Mouse (Mus musculus) embryonic stem cell, embryonic (primary cell): ENCODE results near the gene Prrx2.

ENCODE experiments used
- CTCF ChIA-PET, 4 experiments: fragments of 300-600 bp in 2 of 4; fragments of 350-600 bp in 2 of 4; sonication (Branson Sonifier 250); formaldehyde crosslinking; loops; one replicate each; lab custom pipeline; 2022; ENCODE audit warnings: inconsistent platforms in 2 of 4; lab: Charles Lee
- POLR2A ChIA-PET, 4 experiments: fragments of 300-600 bp in 2 of 4; fragments of 350-600 bp in 2 of 4; sonication (Branson Sonifier 250); formaldehyde crosslinking; loops; one replicate each; lab custom pipeline; 2022; ENCODE audit warnings: antibody characterized with exemption in 4 of 4, inconsistent platforms in 1 of 4; lab: Charles Lee

The Prrx2 gene

DNA sequence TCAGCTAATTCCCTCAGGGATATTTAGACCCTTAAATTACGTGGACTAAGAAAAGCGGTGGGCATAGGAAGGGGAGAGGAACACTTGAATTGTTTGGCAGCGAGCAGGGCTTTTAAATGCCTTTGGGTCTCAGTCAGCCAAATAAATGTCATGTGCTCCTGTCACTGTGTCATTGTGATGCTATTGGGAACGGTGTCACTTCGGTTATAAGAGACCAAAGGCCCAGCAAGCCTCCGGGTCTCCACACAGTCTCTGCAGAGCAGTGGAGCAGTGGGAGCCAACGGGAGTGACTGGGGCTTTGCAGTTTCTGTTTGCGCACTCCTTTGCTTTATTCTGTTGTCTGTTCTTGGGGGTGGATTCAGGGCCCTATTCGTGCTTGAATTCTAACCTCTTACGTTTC lies 39.7 kb downstream of the Prrx2 start:
- CTCF ChIA-PET: no interaction called here
- POLR2A ChIA-PET: interaction anchor here in 2 of 4 experiments (0.5 to 0.8 kb wide), 2 partner anchors 53 to 75 kb away, joined by 3 to 5 read pairs; no protein-coding TSS in a partner anchor

DNA sequence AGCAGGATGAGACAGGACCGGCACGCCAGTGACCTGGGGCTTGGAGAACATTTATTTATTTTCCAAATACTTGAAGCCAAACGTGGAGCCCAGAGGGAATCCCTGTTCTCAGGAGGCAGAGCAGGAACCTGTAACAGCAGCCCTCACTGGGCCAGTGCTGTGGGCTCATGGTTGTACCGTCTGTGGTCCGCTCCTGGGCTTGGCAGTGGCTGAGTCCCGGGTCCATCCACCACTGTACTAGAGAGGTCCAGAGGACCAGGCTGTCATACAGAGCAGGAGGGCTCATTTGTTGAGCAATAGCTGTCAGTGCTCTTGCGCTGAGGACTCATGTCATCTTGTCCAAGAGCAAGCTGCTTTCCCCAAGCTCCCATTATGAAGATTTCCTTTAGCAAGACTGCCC lies 40.3 kb downstream of the Prrx2 start:
- ChIA-PET POLR2A (interaction anchor here in 2 of 4 experiments (0.6 to 0.8 kb wide), 2 partner anchors 54 to 248 kb away, joined by 3 read pairs; no protein-coding TSS in a partner anchor), CTCF (interaction anchor here in 2 of 4 experiments (0.5 to 1.0 kb wide), 2 partner anchors 16 to 452 kb away, joined by 3 to 5 read pairs; no protein-coding TSS in a partner anchor)

DNA sequence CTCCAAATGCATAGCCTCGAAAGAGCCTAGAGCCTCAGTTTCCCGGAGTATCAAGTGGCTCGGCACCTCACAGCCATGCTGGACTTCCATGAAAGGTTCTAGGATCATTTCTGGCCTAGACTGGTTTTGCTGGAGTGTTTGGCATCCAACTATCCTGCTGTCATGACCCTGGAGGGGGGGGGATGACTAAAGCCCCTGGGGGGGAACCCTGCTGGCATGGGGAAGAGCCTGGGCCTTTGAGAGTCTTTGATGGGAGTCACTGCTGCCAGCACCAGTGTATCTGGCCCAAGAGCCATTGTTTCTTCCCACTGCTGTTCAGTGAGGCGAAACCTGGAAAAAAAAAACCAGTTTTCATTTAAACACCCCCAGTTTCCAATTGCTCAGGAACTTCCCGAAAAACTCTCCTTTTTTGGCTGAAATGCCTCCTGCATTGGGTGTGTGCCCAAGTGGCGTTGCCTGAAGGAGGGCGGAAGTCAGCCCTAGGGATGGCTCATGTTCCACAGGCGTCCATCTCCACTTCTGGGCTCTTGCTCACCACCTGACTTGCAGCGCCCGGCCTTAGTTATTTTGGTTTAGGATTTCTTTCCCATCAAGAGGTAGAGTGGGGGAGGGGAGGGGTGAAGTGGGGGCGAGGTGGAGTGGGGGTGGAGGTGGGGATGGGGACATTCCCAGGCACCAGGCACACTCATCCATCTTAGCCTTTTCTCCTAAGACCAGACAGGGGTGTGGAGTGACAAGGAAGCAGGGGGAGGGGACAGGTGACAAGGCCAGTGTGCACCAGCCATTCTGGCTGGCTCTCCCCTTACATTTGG lies 41.1 kb downstream of the Prrx2 start:
- CTCF ChIA-PET: interaction anchor here in 2 of 4 experiments (0.5 to 1.0 kb wide), 3 partner anchors 10 to 452 kb away, joined by 3 to 5 read pairs (median 3); no protein-coding TSS in a partner anchor
- POLR2A ChIA-PET: interaction anchor here in 1 of 4 experiments (0.6 to 0.8 kb wide), 2 partner anchors 51 to 247 kb away, joined by 3 read pairs; no protein-coding TSS in a partner anchor

DNA sequence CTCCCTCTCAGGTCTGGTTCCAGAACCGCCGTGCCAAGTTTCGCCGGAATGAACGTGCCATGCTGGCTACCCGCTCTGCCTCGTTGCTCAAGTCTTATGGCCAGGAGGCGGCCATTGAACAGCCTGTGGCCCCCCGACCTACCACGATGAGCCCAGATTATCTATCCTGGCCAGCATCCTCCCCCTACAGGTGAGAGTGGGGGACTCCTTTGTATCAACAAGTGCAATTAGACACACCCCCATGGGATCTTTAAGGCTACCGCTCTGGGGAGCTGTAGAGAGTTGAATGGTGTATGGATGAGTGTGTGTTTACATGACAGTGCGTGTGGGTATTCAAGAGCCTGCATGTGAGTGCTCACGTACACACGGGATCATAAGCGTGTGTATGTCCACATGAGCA lies 44.7 kb downstream of the Prrx2 start:
- ChIA-PET CTCF (interaction anchor here (0.5 to 3.5 kb wide), 11 partner anchors 11 to 463 kb away, joined by 3 to 16 read pairs (median 4); partner anchors contain the start of genes Prrx2 (in 1 of the 4), Ptges (in 1 of the 4) and Tor1b (in 1 of the 4)), POLR2A (interaction anchor here in 2 of 4 experiments (1.1 to 1.3 kb wide), 3 partner anchors 19 to 464 kb away, joined by 3 to 4 read pairs (median 4); partner anchors contain the start of genes Crat (in 1 of the 2), Ier5l (in 1 of the 2) and Ptpa (in 1 of the 2))

DNA sequence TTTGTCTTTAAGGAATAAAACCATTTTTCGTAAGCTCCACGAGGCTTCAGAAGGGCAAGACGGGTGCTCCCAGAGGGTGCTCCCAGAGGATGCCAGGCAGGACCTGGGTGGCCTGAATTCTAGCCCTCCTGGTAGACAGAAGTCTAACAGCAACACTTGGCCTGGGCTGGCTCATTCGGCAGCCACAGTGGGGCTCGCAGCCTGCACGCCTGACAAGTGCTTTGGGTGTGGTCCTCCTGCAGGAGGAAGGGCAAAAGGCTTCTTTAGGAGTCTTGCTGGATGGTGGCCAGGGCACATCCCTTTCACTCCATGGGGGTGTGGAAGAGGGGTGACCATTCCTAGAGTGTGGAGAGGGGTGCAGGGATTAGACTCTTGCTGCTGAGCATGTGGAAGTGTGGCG lies 46.4 kb downstream of the Prrx2 start:
- ChIA-PET POLR2A (interaction anchor here in 3 of 4 experiments (0.7 to 2.2 kb wide), 8 partner anchors 10 to 431 kb away, joined by 3 to 7 read pairs (median 3); no protein-coding TSS in a partner anchor), CTCF (interaction anchor here (0.6 to 3.5 kb wide), 12 partner anchors 9 to 1769 kb away, joined by 3 to 16 read pairs (median 4); partner anchors contain the start of genes Ptges (in 2 of the 4) and Prrx2 (in 1 of the 4))

DNA sequence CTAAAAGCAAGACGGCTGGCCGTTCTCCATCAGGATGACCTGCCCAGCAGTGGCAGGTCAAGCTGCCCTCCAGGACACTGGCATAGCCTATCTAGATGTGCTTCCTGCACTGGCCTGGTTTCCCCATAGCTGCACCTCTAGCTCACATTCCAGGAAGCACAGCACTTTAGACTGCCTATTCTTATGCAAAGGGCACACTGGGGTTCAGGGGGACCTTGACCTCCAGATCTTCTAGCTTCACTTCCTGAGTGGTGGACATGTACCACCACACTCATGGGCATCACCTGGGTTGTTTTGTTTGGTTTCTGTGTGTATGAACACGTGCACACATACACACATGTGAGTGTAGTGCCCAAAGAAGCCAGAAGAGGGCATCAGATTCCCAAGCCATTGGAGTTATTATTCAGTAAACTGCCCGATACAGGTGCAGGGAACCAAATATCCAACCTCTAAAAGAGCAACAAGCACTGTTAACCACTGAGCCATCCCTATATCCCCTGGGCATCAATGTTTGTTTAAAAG lies 50.1 kb downstream of the Prrx2 start:
- ChIA-PET POLR2A (interaction anchor here in 3 of 4 experiments (0.6 to 2.2 kb wide), 11 partner anchors 12 to 831 kb away, joined by 3 to 7 read pairs (median 3); partner anchors contain the start of genes Ptges (in 1 of the 3) and Tor1b (in 1 of the 3)), CTCF (interaction anchor here (0.6 to 2.1 kb wide), 27 partner anchors 9 to 1005 kb away, joined by 3 to 8 read pairs (median 4); partner anchors contain the start of gene Ptges (in 2 of the 4))

DNA sequence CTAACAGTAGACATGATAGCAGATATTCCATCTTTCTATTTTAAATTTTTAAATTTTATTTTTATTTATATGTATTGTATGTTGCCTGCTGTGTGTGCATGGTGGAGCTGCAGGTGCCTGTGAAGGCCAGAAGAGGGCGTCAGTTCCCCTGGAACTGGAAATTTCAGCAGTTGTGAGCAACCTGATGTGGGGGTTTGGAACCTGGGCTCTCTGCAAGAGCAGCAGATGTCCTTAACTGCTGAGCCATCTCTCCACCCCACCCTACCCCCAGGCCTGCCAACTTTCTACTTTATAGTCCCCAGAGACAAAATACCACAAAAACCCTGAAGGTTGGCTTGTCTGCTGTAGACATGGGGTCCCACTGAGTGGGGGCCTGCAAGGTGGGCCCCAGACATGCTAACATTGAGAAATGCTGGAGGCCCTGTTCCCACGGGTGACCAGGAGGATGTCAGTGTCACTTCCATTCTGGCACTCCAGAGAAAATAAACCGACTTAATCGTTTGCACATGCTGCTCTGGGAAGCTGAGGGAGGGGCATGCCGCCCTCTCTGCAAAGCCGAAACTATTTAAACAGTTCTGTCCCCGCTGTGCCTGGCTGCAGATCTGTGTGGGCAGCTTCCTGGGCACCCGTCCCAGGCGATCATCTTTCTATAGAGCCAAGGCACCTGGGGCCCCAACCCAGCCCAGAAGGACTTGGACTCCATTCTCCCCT lies 50.8 kb downstream of the Prrx2 start:
- CTCF ChIA-PET: interaction anchor here (0.6 to 2.1 kb wide), 28 partner anchors 8 to 764 kb away, joined by 3 to 8 read pairs (median 4); partner anchors contain the start of gene Ptges (in 2 of the 4)

DNA sequence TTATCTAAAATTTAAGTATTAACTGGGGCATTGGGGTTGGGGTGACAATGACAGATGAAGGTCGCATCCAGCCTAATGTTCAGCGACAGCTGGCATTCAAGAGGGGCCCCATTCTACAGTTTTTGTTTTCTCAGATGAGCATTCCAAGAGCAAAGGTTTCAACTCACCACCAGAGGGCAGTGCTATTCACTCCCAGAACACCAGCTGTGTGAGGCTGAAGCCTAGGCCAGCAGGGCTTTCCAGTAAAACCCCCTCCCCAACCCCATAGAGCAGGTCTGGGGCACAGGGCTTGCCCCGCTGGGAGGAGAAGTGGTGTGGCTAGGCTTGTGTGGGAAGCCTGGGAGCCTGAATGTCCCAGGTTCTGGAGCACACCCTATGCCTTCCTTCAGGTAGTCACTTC lies 56.2 kb downstream of the Prrx2 start:
- POLR2A ChIA-PET: interaction anchor here in 3 of 4 experiments (0.8 to 4.4 kb wide), 7 partner anchors 10 to 90 kb away, joined by 3 to 24 read pairs (median 3); partner anchors contain the start of genes Ptges (in 1 of the 3) and Tor1b (in 1 of the 3)
- CTCF ChIA-PET: interaction anchor here (0.6 to 2.5 kb wide), 53 partner anchors 8 to 529 kb away, joined by 3 to 24 read pairs (median 4); partner anchors contain the start of genes Ptges (in 3 of the 4), Asb6 (in 1 of the 4) and Ntmt1 (in 1 of the 4)

More for the DNA sequence above, 50.8 kb downstream of the Prrx2 start:
- POLR2A ChIA-PET: interaction anchor here in 3 of 4 experiments (0.6 to 2.2 kb wide), 9 partner anchors 13 to 832 kb away, joined by 3 to 9 read pairs (median 3); partner anchors contain the start of genes Phyhd1 (in 1 of the 3), Ptges (in 1 of the 3) and Tor1b (in 1 of the 3)

DNA sequence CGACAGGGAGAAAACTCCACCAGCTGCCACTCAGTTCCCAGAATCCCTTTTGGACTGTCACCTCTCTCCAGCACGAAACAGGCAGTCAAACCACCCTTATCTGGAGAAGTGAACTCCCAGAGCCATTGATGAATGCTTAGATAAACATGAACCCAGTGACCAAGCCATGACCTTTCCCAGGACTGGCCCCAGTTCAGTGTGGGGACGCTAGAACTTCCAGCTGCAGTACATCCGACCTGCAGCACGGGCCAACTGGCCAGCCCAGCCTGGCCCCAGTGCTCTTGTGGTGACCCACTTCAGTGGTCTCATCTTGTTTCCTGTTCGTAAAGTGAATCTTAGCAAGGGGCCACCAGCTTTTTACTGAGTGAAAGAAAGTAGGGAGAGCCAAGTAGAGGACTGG lies 58.6 kb downstream of the Prrx2 start:
- ChIA-PET POLR2A (interaction anchor here in 3 of 4 experiments (0.8 to 4.4 kb wide), 11 partner anchors 8 to 270 kb away, joined by 3 to 24 read pairs (median 3); partner anchors contain the start of genes Ntmt1 (in 1 of the 3) and Ptges (in 1 of the 3)), CTCF (interaction anchor here in 3 of 4 experiments (0.7 to 1.6 kb wide), 16 partner anchors 8 to 452 kb away, joined by 3 to 7 read pairs (median 3); partner anchors contain the start of gene Ptges (in 1 of the 3))

DNA sequence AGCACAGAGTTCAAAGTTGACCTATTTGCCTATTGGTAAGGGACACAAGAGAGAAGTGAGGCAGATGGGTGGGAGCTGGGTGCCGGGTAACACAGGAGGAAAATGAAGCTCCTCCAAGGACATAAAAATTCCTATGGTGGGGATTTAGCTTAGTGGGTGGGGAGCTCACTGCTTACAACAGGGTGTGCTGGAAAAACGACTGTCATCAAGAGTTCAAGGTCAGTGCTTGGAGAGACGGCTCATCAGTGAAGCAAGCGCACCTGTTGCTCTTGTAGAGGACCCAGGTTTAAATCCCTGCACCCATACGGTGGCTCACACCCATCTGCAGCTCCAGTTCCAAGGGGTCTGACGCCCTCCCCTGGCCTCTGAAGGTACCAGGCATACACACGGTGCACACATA lies 59.2 kb downstream of the Prrx2 start:
- CTCF ChIA-PET: interaction anchor here in 3 of 4 experiments (0.5 to 1.6 kb wide), 14 partner anchors 8 to 162 kb away, joined by 3 to 5 read pairs (median 3); partner anchors contain the start of gene Ptges (in 1 of the 3)
- POLR2A ChIA-PET: interaction anchor here in 3 of 4 experiments (0.5 to 4.4 kb wide), 11 partner anchors 8 to 270 kb away, joined by 3 to 24 read pairs (median 3); partner anchors contain the start of genes Ntmt1 (in 1 of the 3) and Ptges (in 1 of the 3)

DNA sequence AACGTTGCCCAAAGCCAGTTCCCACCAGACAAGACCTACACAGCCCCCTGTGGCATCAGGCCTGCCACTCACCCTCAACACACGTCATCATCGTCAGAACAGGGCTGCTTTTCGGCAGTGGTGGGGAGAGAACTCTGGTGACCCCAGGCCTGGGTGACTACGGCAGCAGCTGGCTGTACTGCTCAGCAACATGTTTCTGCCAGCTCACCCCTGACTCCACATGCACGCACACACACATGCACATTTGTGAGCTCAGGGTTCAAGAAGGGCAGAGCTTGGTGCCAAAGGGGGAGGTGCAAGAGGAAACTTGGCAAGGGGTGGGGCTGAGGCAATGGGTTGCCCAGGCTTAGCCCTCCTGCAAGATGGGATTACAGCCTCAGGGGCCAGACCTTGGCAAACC lies 62.5 kb downstream of the Prrx2 start:
- CTCF ChIA-PET: interaction anchor here in 3 of 4 experiments (0.6 to 2.1 kb wide), 5 partner anchors 32 to 102 kb away, joined by 3 to 5 read pairs (median 4); partner anchors contain the start of gene Ptges (in 1 of the 3)
- POLR2A ChIA-PET: interaction anchor here in 2 of 4 experiments (0.8 to 1.0 kb wide), 3 partner anchors 9 to 197 kb away, joined by 3 to 4 read pairs (median 3); no protein-coding TSS in a partner anchor

DNA sequence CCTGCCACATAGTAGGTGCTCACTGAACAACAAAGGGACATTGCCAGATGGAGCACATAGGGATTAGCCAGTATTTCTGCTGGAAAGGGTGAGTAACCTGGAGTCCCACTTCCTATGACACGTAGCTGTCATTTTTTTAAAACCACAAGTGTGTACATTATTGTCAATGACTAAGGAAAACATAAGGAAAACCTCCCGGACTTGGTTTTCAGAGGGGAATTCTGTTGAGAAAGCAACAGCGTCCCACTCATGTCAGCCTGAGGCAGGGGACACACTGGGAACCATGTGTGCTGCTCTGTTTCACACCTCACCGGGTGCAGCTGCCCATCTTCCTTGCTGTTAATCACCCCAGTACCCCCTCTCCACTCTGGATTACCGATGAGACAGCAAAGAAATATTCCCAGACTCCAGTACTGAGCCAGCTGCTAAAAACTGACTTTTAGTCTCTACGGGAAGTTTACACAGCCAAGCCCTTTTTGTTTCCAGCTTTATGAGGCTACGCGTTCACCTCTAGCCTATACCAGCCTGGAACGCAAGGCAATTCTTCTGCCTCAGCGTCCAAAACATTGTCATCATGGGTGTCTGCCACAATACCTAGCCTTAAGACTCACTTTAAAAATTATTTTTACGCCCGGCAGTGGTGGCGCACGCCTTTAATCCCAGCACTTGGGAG lies 64.8 kb downstream of the Prrx2 start:
- ChIA-PET CTCF (interaction anchor here in 2 of 4 experiments (1.0 to 1.2 kb wide), 1 partner anchor 9 kb away, joined by 3 to 6 read pairs; no protein-coding TSS in a partner anchor), POLR2A (interaction anchor here in 3 of 4 experiments (0.5 to 3.6 kb wide), 7 partner anchors 9 to 430 kb away, joined by 3 to 12 read pairs (median 4); partner anchors contain the start of gene Ptges (in 1 of the 3))

DNA sequence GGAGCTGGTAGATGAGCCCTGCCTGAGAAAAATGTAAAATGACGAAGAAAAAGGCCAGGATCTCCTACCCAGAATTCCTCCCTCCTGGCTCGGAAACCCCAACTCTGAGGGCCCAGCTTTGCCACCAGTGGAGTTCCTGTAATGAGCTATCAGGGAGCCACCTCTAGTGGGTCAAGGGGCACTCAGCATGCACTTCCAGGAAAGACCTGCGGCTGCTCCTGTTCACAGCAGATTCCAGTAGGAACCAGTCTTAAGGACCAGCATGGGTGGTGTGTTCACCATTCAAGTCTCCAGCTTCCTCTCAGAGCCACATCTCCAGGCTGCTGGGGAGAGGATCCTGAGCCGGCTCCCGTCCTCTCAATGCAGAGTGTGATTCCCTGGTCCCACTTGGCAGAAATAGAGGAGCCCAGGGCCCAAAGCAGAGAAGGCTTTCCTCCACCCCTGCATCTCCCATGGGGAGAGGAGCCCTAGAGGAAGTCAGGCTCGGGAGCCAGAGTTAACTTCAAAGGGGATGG lies 66.9 kb downstream of the Prrx2 start:
- ChIA-PET POLR2A (interaction anchor here in 3 of 4 experiments (0.5 to 8.2 kb wide), 35 partner anchors 8 to 1798 kb away, joined by 3 to 65 read pairs (median 4); partner anchors contain the start of genes Ptges (in 2 of the 3), Fnbp1 (in 1 of the 3), Ntmt1 (in 1 of the 3) and Tor1b (in 1 of the 3)), CTCF (interaction anchor here (0.6 to 2.9 kb wide), 23 partner anchors 8 to 460 kb away, joined by 3 to 21 read pairs (median 4); partner anchors contain the start of gene Ptges (in 3 of the 4))

DNA sequence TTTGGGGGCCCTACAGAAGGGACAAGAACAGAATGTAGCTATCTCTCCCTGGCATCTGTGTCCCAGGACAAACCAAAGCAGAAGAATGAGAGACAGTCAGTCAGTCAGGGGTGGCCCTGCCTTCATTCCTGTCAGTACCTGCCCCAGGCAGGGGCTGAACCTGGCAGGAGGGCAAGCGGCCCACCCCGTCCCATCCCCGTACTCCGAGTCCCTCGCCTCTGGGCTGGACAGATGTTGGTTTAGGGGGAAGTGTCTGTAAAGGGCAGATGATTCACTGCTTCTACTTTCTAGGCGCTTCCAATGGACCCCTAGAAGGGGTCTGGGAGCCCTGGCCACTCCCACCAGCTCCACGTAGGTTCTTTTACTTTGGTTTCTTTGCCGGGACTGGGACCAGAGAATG lies 67.5 kb downstream of the Prrx2 start:
- ChIA-PET CTCF (interaction anchor here (0.7 to 2.9 kb wide), 22 partner anchors 9 to 398 kb away, joined by 3 to 21 read pairs (median 5); partner anchors contain the start of gene Ptges (in 3 of the 4)), POLR2A (interaction anchor here in 3 of 4 experiments (0.5 to 8.2 kb wide), 31 partner anchors 9 to 1797 kb away, joined by 3 to 65 read pairs (median 5); partner anchors contain the start of genes Fnbp1 (in 1 of the 3), Ntmt1 (in 1 of the 3), Prrx2 (in 1 of the 3) and Ptges (in 1 of the 3))
